Mouse (Mus musculus) MEL-GATA-1-ER (cell line): ENCODE measurements around the gene Mllt1.
"Not testable (repeated sequence)": the region's sequence is repeated elsewhere in the genome, so short reads cannot be mapped to it uniquely, and the experiment has no call there.

Experiments
- DNase-seq: peaks from one replicate; pipeline ENCODE4 v3.0.0-alpha.2; 2012; ENCODE audit warnings: low read depth; ENCODE audit errors: extremely low read depth

The Mllt1 gene

GRCm38 (mm10) chr17:56936731-56937130, 1.5 kb upstream of the Mllt1 start:
- no peak for DNase-seq

DNA sequence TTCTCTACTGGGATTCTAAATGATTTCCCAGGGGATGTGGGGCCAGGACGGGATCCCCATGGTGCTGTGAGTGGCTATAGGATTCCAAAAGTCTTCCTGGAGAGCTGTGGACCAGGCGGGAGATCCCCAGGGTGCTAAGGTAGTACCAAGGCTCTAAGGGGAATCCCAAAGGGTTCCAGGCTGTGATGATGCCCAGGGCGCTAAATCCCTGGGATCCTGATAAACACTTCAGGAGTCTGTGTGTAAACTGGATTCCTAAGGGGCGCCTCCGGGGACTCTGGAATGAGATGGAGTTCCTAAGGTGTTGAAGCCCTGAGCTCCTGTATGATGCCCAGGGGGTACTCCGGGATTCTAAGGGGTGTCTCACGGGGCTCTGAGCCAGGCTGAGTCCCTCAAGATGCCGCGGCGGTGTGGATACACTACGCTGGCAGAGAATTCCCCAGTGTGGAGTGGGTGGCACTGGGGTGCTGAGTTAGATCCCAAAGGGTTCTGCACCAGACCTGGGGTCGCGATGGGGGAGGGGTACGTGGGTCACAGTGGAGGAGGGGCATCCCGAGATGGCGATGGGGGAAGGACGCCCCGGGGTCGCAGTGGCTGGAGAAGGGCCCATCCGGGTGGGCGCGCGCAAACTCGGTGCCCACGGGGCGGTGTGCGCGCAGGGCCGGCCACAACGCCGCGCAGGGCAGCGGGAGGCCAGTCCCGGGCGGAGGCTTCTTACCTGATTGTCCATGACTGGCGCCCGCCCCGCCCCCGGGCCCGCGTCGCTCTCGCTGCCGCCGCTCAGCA, 477 bp downstream of the Mllt1 start:
- no peak for DNase-seq

GRCm38 (mm10) chr17:56933395-56933794, 1.8 kb downstream of the Mllt1 start:
- no peak for DNase-seq

DNA sequence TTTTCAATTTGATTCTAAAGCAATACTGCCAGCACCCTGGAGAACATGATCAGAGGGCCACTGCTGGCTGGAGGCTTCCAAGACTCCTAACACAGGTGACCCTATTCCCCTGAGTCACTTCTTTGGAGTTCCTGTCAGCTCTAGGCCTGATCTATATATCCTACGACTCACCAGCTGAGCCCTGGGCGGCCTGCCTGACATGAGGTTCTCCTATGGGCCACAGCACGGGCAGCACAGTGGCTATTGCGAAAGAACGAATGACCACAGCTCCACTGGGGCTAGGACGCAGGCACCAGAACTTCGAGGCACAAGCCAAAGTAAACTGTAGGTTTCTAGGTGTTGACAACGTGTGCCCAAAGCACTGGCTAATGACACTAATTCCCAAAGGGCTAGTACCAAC, 5.2 kb downstream of the Mllt1 start:
- no peak for DNase-seq

DNA sequence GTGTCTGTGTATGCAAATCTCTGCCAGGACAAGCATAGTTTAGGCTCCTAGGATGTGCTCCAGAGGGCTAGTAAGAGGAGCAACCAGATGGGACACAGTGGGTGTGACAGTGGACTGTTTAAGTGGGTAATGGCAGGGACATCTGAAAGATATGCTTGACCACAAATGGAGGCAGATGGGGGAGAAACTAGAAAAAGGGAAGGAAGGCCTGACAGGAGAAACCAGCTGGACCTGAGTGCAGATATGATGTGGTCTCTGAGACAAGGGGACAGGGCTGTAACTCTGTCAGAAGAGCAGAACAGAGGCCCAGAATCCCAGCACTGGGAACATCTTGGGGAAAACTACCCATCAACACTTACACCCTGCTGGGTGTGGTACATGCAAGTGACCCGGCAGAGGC, 5.7 kb downstream of the Mllt1 start:
- DNase-seq, result peak; percentile 47

GRCm38 (mm10) chr17:56929101-56929500, 6.1 kb downstream of the Mllt1 start:
- DNase-seq, result peak; percentile 19

- peak; percentile 14 for DNase-seq
Observed at GRCm38 (mm10) chr17:56925998-56926397, 9.2 kb downstream of the Mllt1 start.

GRCm38 (mm10) chr17:56919725-56920124, 15.5 kb downstream of the Mllt1 start:
- no peak for DNase-seq

DNA sequence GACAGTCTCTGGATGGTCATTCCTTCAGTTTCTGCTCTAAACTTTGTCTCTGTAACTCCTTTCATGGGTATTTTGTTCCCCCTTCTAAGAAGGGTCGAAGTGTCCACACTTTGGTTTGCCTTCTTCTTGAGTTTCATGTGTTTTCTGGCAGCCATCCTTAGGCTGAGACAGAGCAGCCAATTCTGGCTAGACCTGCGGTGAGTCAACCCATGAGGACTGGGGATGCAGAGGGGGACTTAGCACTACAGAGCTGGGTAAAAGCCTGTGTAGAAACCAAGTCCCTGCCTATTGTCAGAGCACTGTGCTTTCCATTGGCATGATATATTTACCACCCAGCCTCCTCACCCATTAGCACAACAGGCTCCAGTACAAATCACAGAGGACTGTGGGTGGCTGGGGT, 18.0 kb downstream of the Mllt1 start:
- no peak for DNase-seq

DNA sequence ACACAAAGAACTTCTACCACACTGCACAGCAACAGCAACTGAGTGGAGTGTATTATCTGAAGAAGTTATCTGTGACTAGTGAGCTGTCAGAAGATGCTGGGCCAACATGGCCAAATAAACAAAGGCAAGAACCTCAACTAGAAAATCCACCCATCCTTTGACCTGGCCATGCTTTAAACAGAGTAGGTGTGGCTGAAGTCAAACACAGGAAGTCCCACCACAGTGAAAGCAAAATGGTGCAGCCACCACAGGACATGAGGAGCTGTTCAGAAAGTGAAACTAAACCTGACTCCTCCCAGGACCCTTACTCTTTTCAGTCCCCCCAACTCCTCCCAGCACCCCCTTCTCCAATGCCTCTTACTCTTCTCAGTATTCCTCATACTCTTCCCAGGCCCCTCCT, 21.8 kb downstream of the Mllt1 start:
- no peak for DNase-seq

GRCm38 (mm10) chr17:56913023-56913422, 22.2 kb downstream of the Mllt1 start:
- DNase-seq, result no peak

- not testable (repeated sequence) for DNase-seq
Observed at GRCm38 (mm10) chr17:56909764-56910163, 25.5 kb downstream of the Mllt1 start.

- no peak for DNase-seq
Observed at GRCm38 (mm10) chr17:56907887-56908286, 27.3 kb downstream of the Mllt1 start.

GRCm38 (mm10) chr17:56907096-56907495, 28.1 kb downstream of the Mllt1 start:
- DNase-seq, result no peak

DNA sequence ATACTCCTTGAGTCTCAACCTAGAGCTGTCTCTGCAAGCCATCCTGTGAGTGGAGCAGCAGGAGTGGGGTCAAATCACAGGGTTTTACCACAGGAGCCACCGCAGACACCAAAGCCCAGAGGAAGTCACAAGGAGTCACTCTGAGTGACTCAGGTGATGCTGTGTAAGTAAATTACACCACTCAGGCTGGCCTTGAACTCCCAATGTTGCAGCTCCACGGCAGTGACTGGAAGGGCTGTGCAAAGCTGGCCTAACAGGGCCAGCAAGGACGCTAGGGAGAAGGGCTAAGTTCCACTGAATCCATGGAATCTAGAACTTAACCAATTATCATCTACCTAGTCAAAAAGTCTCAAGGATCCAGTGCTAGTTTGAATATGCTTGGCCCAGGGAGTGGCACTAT, 29.0 kb downstream of the Mllt1 start:
- DNase-seq, result no peak

DNA sequence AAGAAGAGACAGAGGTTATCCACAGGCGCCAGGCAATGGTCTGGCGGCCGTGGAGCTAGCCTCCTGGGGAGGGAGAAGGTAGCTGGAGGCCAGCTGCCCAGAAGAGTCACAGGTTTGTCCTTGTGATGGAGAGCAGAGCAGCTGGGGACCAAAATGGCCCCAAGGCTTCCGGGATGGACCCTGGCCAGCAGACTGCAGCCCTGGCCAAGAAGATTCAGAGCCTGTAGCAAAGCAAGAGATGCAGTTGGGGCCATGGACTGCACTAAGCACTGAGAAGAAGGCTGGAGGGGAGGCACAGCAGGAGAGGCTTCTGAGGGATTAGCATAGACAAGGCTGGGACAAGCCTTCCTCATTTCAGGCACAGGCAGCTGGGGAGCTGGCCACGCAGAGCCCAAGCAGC, 32.5 kb downstream of the Mllt1 start:
- DNase-seq, result no peak

DNA sequence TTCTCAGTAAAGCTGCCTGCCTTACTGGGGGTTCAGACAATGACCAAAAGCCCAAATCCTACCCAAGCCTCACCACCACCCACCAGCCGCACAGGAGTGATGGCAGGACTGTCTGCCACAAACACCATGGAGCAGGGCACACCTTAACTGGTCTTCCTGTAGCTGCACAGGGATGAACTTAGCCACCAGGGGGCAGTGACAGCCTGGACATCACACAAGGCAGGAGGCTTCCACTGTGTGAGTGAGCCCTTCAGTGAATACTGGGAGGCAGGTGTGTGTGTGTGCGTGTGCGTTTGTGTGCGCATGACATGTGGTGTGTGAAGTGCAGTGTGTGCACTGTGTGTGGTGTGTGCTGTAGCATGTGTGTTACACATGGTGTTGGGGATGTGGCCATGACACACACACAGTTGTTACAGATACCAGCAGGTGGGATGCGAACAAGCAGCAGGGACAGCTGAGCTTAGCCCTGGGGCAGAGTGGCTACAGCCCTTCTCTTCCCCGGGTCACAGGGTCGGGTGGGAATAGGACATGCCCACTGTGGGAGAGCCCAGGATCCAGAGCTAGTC, 37.5 kb downstream of the Mllt1 start:
- no peak for DNase-seq

- DNase-seq, result no peak
Observed at GRCm38 (mm10) chr17:56896513-56897129, 38.6 kb downstream of the Mllt1 start.

GRCm38 (mm10) chr17:56895368-56895918, 39.8 kb downstream of the Mllt1 start:
- DNase-seq, result no peak

DNA sequence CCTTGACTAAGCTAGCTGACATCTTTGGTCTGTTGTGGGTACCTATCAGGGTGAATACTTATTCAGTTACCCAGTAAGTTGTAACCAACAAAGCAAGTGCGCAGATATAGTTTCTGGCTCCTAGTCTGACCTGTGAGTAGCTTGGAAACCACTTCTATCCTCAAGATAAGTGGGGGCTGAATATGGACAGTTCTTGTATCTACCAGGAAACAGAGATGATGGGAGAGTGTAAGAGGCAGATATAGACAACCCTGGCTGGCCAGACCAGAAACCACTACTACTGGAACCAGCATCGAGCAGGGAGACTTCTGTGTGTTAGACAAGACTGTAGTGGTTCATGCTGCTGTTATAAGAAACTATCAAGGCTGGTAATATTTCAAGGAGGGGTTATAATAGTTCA, 45.2 kb downstream of the Mllt1 start:
- peak; percentile 74 for DNase-seq

DNA sequence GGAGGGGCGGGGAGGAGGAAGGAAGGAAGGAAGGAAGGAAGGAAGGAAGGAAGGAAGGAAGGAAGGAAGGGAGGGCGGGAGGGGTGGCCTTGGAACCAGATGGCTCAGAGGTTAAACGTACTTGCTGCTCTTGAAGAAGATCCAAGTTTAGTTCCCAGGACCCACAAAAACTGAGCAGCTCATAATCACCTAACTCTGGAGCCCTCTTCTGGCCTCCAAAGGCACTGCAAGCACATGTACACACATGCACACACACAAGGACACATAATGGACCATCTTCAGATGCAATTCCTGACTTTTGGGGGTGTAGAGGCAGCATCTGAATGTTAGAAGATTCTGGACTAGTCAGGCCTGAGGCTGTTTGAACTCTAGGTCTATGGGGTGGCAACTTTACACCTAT, 47.2 kb downstream of the Mllt1 start:
- DNase-seq, result no peak

GRCm38 (mm10) chr17:56884809-56885208, 50.4 kb downstream of the Mllt1 start:
- DNase-seq, result peak; percentile 24
